Mouse (Mus musculus): ENCODE measurements around the gene Rufy3. TPM values are rescaled to one million over a fixed set of nuclear protein-coding genes. Genes with fewer than 3 reads are reported as not detected.

Gene Rufy3
- polyA plus RNA-seq, 1 experiment, result 30.1 TPM

GRCm38 (mm10) chr5:88583271-88584031, 18.6 kb downstream of the Rufy3 start:
- H3K36me3 ChIP-seq (ENCODE audit: control insufficient read depth, insufficient read depth, low read length, poor library complexity, severe bottlenecking), result no peaks in the 10 kb centered on the region
- H3K9ac ChIP-seq (ENCODE audit: low read depth, poor library complexity, severe bottlenecking), result no peak overlapping the region
- TF ChIP-seq CTCF (IDR thresholded peaks at IDR 0.05; ENCODE audit: low read depth, low read length) (no peak), POLR2A (IDR thresholded peaks at IDR 0.05; ENCODE audit: insufficient read depth, low read length) (no peak), EP300 (IDR thresholded peaks at IDR 0.05; ENCODE audit: insufficient read depth, low read depth, low read length) (no peak)
- H3K27me3 ChIP-seq (ENCODE audit: control insufficient read depth, insufficient read depth, low read length, poor library complexity, severe bottlenecking), result no peaks in the 10 kb centered on the region
- no peaks in the 10 kb centered on the region for H3K4me1 ChIP-seq (ENCODE audit: control insufficient read depth, insufficient read depth, low read length)
- H3K4me3 ChIP-seq (ENCODE audit: low read depth, low read length), result no peak overlapping the region
- no peaks in the 10 kb centered on the region for H3K9me3 ChIP-seq (replicated peaks; ENCODE audit: control insufficient read depth, insufficient read depth, low read length, poor library complexity, severe bottlenecking)
- H3K27ac ChIP-seq (ENCODE audit: insufficient read depth, low read length), result no peak overlapping the region

DNA sequence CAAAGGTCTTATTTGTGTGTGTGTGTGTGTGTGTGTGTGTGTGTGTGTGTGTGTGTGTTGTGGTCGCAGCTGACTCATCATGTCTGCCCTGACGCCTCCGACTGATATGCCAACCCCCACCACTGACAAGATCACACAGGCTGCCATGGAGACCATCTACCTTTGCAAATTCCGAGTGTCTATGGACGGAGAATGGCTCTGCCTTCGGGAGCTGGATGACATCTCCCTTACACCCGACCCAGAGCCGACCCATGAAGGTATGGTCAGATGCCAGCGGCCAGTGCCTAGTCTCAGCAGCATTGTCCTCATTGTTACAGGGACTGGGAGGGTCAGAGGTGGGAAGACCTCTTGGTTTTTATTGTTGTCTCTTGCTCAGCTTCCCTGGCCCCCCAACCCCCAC, 19.2 kb downstream of the Rufy3 start:
- H3K9me3 ChIP-seq (replicated peaks; ENCODE audit: control insufficient read depth, insufficient read depth, low read length, poor library complexity, severe bottlenecking), result no peaks in the 10 kb centered on the region
- TF ChIP-seq POLR2A (IDR thresholded peaks at IDR 0.05; ENCODE audit: insufficient read depth, low read length) (no peak), CTCF (IDR thresholded peaks at IDR 0.05; ENCODE audit: low read depth, low read length) (no peak), EP300 (IDR thresholded peaks at IDR 0.05; ENCODE audit: insufficient read depth, low read depth, low read length) (no peak)
- H3K4me1 ChIP-seq (ENCODE audit: control insufficient read depth, insufficient read depth, low read length), result no peaks in the 10 kb centered on the region
- no peaks in the 10 kb centered on the region for H3K27me3 ChIP-seq (ENCODE audit: control insufficient read depth, insufficient read depth, low read length, poor library complexity, severe bottlenecking)
- no peaks in the 10 kb centered on the region for H3K36me3 ChIP-seq (ENCODE audit: control insufficient read depth, insufficient read depth, low read length, poor library complexity, severe bottlenecking)
- no peak overlapping the region for H3K9ac ChIP-seq (ENCODE audit: low read depth, poor library complexity, severe bottlenecking)
- H3K4me3 ChIP-seq (ENCODE audit: low read depth, low read length), result no peak overlapping the region
- H3K27ac ChIP-seq (ENCODE audit: insufficient read depth, low read length), result no peak overlapping the region

- no peak overlapping the region for H3K4me3 ChIP-seq (ENCODE audit: low read depth, low read length)
- H3K36me3 ChIP-seq (ENCODE audit: control insufficient read depth, insufficient read depth, low read length, poor library complexity, severe bottlenecking), result no peaks in the 10 kb centered on the region
- H3K9me3 ChIP-seq (replicated peaks; ENCODE audit: control insufficient read depth, insufficient read depth, low read length, poor library complexity, severe bottlenecking), result no peaks in the 10 kb centered on the region
- H3K27me3 ChIP-seq (ENCODE audit: control insufficient read depth, insufficient read depth, low read length, poor library complexity, severe bottlenecking), result no peaks in the 10 kb centered on the region
- no peak overlapping the region for H3K9ac ChIP-seq (ENCODE audit: low read depth, poor library complexity, severe bottlenecking)
- H3K27ac ChIP-seq (ENCODE audit: insufficient read depth, low read length), result no peak overlapping the region
- peaks cover 2% of the 10 kb centered on the region for H3K4me1 ChIP-seq (ENCODE audit: control insufficient read depth, insufficient read depth, low read length)
- no peak for TF ChIP-seq CTCF (IDR thresholded peaks at IDR 0.05; ENCODE audit: low read depth, low read length)
- TF ChIP-seq POLR2A (IDR thresholded peaks at IDR 0.05; ENCODE audit: insufficient read depth, low read length), result no peak
- no peak for TF ChIP-seq EP300 (IDR thresholded peaks at IDR 0.05; ENCODE audit: insufficient read depth, low read depth, low read length)
Measured at GRCm38 (mm10) chr5:88586407-88587174, 21.8 kb downstream of the Rufy3 start.

DNA sequence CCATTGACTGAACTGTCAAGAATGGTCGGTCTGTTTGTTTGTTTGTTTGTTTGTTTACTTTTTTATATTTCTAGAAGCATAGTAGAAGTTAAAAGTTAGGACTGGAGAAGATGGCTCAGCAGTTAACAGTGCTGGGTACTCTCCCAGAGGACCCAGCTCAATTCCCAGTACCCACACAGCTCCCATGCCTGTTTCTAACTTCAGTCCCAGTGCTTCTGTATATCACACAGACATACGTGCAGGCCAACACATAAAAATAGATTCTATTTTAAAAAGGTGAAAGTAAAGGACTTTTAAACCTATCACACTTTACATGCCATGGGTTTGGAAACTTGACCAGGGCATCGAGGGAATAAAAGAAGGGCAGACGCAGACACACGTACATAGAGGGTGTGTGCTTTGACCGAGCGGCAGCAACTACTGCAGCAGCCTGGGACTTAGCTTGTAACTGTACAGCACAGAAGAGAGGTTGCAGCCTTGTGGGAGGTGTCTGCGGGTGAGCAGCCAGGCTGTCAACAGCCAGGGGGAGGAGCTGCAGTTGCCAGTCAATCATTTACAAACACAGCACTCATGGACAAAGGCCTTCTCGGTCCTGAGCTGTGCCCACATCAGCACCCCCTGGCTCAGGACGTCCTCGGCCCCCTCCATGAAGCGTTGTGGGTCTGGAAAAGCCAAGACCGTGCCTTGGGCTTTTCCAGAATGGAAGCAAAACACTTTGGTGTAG, 22.5 kb downstream of the Rufy3 start:
- Histone ChIP-seq H3K4me1 (ENCODE audit: control insufficient read depth, insufficient read depth, low read length) (peaks cover 2% of the 10 kb centered on the region), H3K9ac (ENCODE audit: low read depth, poor library complexity, severe bottlenecking) (no peak overlapping the region), H3K36me3 (ENCODE audit: control insufficient read depth, insufficient read depth, low read length, poor library complexity, severe bottlenecking) (no peaks in the 10 kb centered on the region), H3K27me3 (ENCODE audit: control insufficient read depth, insufficient read depth, low read length, poor library complexity, severe bottlenecking) (no peaks in the 10 kb centered on the region), H3K9me3 (replicated peaks; ENCODE audit: control insufficient read depth, insufficient read depth, low read length, poor library complexity, severe bottlenecking) (no peaks in the 10 kb centered on the region), H3K4me3 (ENCODE audit: low read depth, low read length) (no peak overlapping the region), H3K27ac (ENCODE audit: insufficient read depth, low read length) (no peak overlapping the region)
- TF ChIP-seq CTCF (IDR thresholded peaks at IDR 0.05; ENCODE audit: low read depth, low read length), result no peak
- no peak for TF ChIP-seq EP300 (IDR thresholded peaks at IDR 0.05; ENCODE audit: insufficient read depth, low read depth, low read length)
- no peak for TF ChIP-seq POLR2A (IDR thresholded peaks at IDR 0.05; ENCODE audit: insufficient read depth, low read length)

GRCm38 (mm10) chr5:88588481-88588880, 23.6 kb downstream of the Rufy3 start:
- H3K9me3 ChIP-seq (replicated peaks; ENCODE audit: control insufficient read depth, insufficient read depth, low read length, poor library complexity, severe bottlenecking), result no peaks in the 10 kb centered on the region
- peaks cover 2% of the 10 kb centered on the region for H3K4me1 ChIP-seq (ENCODE audit: control insufficient read depth, insufficient read depth, low read length)
- no peak overlapping the region for H3K9ac ChIP-seq (ENCODE audit: low read depth, poor library complexity, severe bottlenecking)
- H3K36me3 ChIP-seq (ENCODE audit: control insufficient read depth, insufficient read depth, low read length, poor library complexity, severe bottlenecking), result no peaks in the 10 kb centered on the region
- H3K27ac ChIP-seq (ENCODE audit: insufficient read depth, low read length), result no peak overlapping the region
- no peaks in the 10 kb centered on the region for H3K27me3 ChIP-seq (ENCODE audit: control insufficient read depth, insufficient read depth, low read length, poor library complexity, severe bottlenecking)
- no peak overlapping the region for H3K4me3 ChIP-seq (ENCODE audit: low read depth, low read length)
- TF ChIP-seq CTCF (IDR thresholded peaks at IDR 0.05; ENCODE audit: low read depth, low read length), result no peak
- no peak for TF ChIP-seq POLR2A (IDR thresholded peaks at IDR 0.05; ENCODE audit: insufficient read depth, low read length)
- TF ChIP-seq EP300 (IDR thresholded peaks at IDR 0.05; ENCODE audit: insufficient read depth, low read depth, low read length), result no peak
